Comparison of ENCODE assay signal across 24 mouse cellular contexts in genomic region chr13:41231389-41231983, GRCm38 (mm10). TPM values are rescaled to one million over a fixed set of nuclear protein-coding genes. Genes with fewer than 3 reads are reported as not detected.
DNase-seq lines count a peak whose midpoint lies in the region; ATAC-seq and TF ChIP-seq lines count a peak whose summit lies in the region.
"Had no signal": no experiment of that assay in that cellular context is flagged by ENCODE, and none has a peak within 500 bp of the region (broad histone marks: within the 10 kb centered on the region; RNA-seq: fewer than 3 reads in every experiment).

No protein-coding gene starts in this region.

- no peaks in the 10 kb centered on the region for H3K4me1 ChIP-seq in stomach, postnatal 0 days (replicated peaks; ENCODE audit: control insufficient read depth, insufficient read depth)
- H3K4me1 ChIP-seq: heart, embryonic 12.5 days; midbrain, embryonic 15.5 days had no signal

- WGBS in stomach, postnatal 0 days: 79% methylated on average over 12 of the region's 12 CpGs

- no peak overlapping the region for H3K27ac ChIP-seq in left cerebral cortex, adult 2 months
- no peak overlapping the region for H3K27ac ChIP-seq in stomach, postnatal 0 days (replicated peaks)
- H3K27ac ChIP-seq: kidney, postnatal 0 days; liver, embryonic 14.5 days; midbrain, embryonic 15.5 days had no signal

- no peak overlapping the region for H3K4me2 ChIP-seq in stomach, postnatal 0 days (replicated peaks; ENCODE audit: low read depth)
- H3K4me2 ChIP-seq: heart, embryonic 12.5 days; midbrain, embryonic 15.5 days had no signal

- no peak overlapping the region for H3K4me3 ChIP-seq in left cerebral cortex, adult 2 months
- no peak overlapping the region for H3K4me3 ChIP-seq in stomach, postnatal 0 days (ENCODE audit: low read depth, low read length)
- H3K4me3 ChIP-seq: heart, embryonic 12.5 days; midbrain, embryonic 15.5 days had no signal

- H3K36me3 ChIP-seq in stomach, postnatal 0 days (ENCODE audit: control insufficient read depth, insufficient read depth, low read length): no peaks in the 10 kb centered on the region
- H3K36me3 ChIP-seq: heart, embryonic 12.5 days; midbrain, embryonic 15.5 days had no signal

- TF ChIP-seq CTCF in left cerebral cortex, adult 2 months (IDR thresholded peaks at IDR 0.05): no peak
- TF ChIP-seq CTCF in stomach, postnatal 0 days (IDR thresholded peaks at IDR 0.05; ENCODE audit: low read depth): no peak

- intact Hi-C loops in left cerebral cortex, postnatal 10 days (cut with DNase I): loop anchor here (10.0 kb wide), 1 partner anchor 217 kb away; the partner anchor contains the start of gene Tmem14c
- intact Hi-C loops in left cerebral cortex, adult 2 months (cut with DNase I): no loop called here

- H3K9me3 ChIP-seq in stomach, postnatal 0 days (ENCODE audit: control insufficient read depth, low read length): no peaks in the 10 kb centered on the region
- H3K9me3 ChIP-seq: heart, embryonic 12.5 days; midbrain, embryonic 15.5 days had no signal

- H3K9ac ChIP-seq in stomach, postnatal 0 days (ENCODE audit: low read length): no peak overlapping the region
- H3K9ac ChIP-seq: heart, embryonic 12.5 days; liver, embryonic 14.5 days; midbrain, embryonic 15.5 days had no signal

- peak; percentile 59 to 71 for DNase-seq in cerebellum, postnatal 36 days
- DNase-seq in left cerebral cortex, postnatal 10 days (ENCODE audit: extremely low spot score in 1 of 2, low spot score in 2 of 2): peak; percentile 49 to 58
- no peak for DNase-seq in left cerebral cortex, adult 2 months (ENCODE audit: extremely low spot score in 1 of 2, low spot score in 2 of 2)
- DNase-seq in right cerebral cortex, postnatal 14 days: peak; percentile 52
- DNase-seq in right cerebral cortex, postnatal 36 days (ENCODE audit: low spot score in 2 of 2): no peak
- peak; percentile 35 to 38 for DNase-seq in layer of hippocampus, postnatal 36 days
- no peak for DNase-seq in stomach, postnatal 0 days (ENCODE audit: low spot score)
- DNase-seq: gastrocnemius, postnatal 25 days; heart, postnatal 4 days had no signal

- ATAC-seq in cerebellum, adult (ENCODE audit: insufficient number of reproducible peaks, low FRiP score, low TSS enrichment): no peak
- no peak for ATAC-seq in stomach, postnatal 0 days (ENCODE audit: low FRiP score, low TSS enrichment)
- ATAC-seq: inflammation-experienced regulatory T-cells, adult 6 months; midbrain, embryonic 15.5 days had no signal

- no peaks in the 10 kb centered on the region for H3K27me3 ChIP-seq in stomach, postnatal 0 days (ENCODE audit: control insufficient read depth, insufficient read depth, low read length)
- H3K27me3 ChIP-seq: heart, embryonic 12.5 days; midbrain, embryonic 15.5 days had no signal

- TF ChIP-seq EP300 in stomach, postnatal 0 days (optimal IDR thresholded peaks at IDR 0.05): no peak

RNA-seq across cellular contexts. Expression of gene Elovl2, which starts 11.3 kb away (rescaled TPM):
- 10 to 100 TPM; 39.2 to 39.6 TPM for total RNA-seq in left cerebral cortex, postnatal 10 days (2021)
- 10 to 100 TPM; 16.0 to 16.7 TPM for total RNA-seq in left cerebral cortex, adult 2 months (2021)
- total RNA-seq in layer of hippocampus, postnatal 36 days (2021): 10 to 100 TPM; 17.4 to 18.0 TPM
- 1.2 and 1.8 TPM in 2 replicates for polyA plus RNA-seq in stomach, postnatal 0 days (2015; fragmentation: Nextera tagmentation; extraction: Ambion mirVana)
- total RNA-seq: gastrocnemius, postnatal 25 days had no signal
- polyA plus RNA-seq: C2C12; inflammation-experienced regulatory T-cells, adult 6 months had no signal

RNA-seq across cellular contexts. Expression of gene Smim13, which starts 18.2 kb away (rescaled TPM):
- 100 to 1,000 TPM; 157 to 163 TPM for total RNA-seq in left cerebral cortex, postnatal 10 days (2021)
- 100 to 1,000 TPM; 165 to 181 TPM for total RNA-seq in left cerebral cortex, adult 2 months (2021)
- 100 to 1,000 TPM; 140 to 159 TPM for total RNA-seq in layer of hippocampus, postnatal 36 days (2021)
- 9.0 and 9.4 TPM in 2 replicates for polyA plus RNA-seq in stomach, postnatal 0 days (2015; fragmentation: Nextera tagmentation; extraction: Ambion mirVana)

RNA-seq across cellular contexts. Expression of gene Gm17364, which starts 42.3 kb away (rescaled TPM):
- not detected for total RNA-seq in left cerebral cortex, postnatal 10 days (2021)
- not detected for total RNA-seq in left cerebral cortex, adult 2 months (2021)
- total RNA-seq in layer of hippocampus, postnatal 36 days (2021): not detected
- polyA plus RNA-seq in stomach, postnatal 0 days (2015; fragmentation: Nextera tagmentation; extraction: Ambion mirVana): not detected in 2 replicates
- total RNA-seq: adrenal gland, postnatal 4 days; ES-E14; gastrocnemius, postnatal 25 days; heart, postnatal 4 days; left cerebral cortex, postnatal 25 days had no signal
- polyA plus RNA-seq: C2C12; cortical plate, adult 2 months; embryonic facial prominence, embryonic 14.5 days; heart, embryonic 12.5 days; inflammation-experienced regulatory T-cells, adult 6 months; kidney, postnatal 0 days; liver, embryonic 14.5 days; macrophage; midbrain, embryonic 15.5 days; neural tube, embryonic 11.5 days; thymus, postnatal 0 days had no signal

Comparison
In these comparisons a context has a peak if more than half of its experiments do, and no peak if none do; other contexts are left out.
1. DNase-seq: peak in cerebellum, postnatal 36 days (2 of 2), left cerebral cortex, postnatal 10 days (2 of 2), right cerebral cortex, postnatal 14 days (single experiment) and layer of hippocampus, postnatal 36 days (2 of 2); none in left cerebral cortex, adult 2 months (0 of 2), right cerebral cortex, postnatal 36 days (0 of 2) and stomach, postnatal 0 days (single experiment).